Mouse (Mus musculus) midbrain, embryonic 15.5 days (tissue): Measurements from ENCODE around the gene H2afy. TPM values are rescaled to one million over a fixed set of nuclear protein-coding genes. Genes with fewer than 3 reads are reported as not detected.

ENCODE experiments used
- ATAC-seq: fragments of 200-750 bp; cut with Nextera tagmentation; replicated peaks from 2 replicates; pipeline ENCODE4 v1.8.0; 2017; ENCODE audit warnings: moderate TSS enrichment
- H3K27ac ChIP-seq: fragments of 300-500 bp; sonication (generic); 2 replicates; pipeline ENCODE4 v1.5.1; 2015; ENCODE audit warnings: mild to moderate bottlenecking, inconsistent platforms
- H3K27me3 ChIP-seq: fragments of 300-500 bp; sonication (generic); replicated peaks from 2 replicates; pipeline ENCODE4 v1.6.1; 2015; ENCODE audit warnings: inconsistent platforms
- H3K36me3 ChIP-seq: fragments of 300-500 bp; sonication (generic); replicated peaks from 2 replicates; pipeline ENCODE4 v1.6.1; 2015; ENCODE audit warnings: inconsistent platforms
- H3K4me1 ChIP-seq: fragments of 300-500 bp; sonication (generic); 2 replicates; pipeline ENCODE4 v1.6.1; 2015; ENCODE audit warnings: inconsistent platforms
- H3K4me2 ChIP-seq: fragments of 300-500 bp; sonication (generic); 2 replicates; pipeline ENCODE4 v1.6.1; 2015; ENCODE audit warnings: inconsistent platforms, mild to moderate bottlenecking, moderate library complexity
- H3K4me3 ChIP-seq: fragments of 300-500 bp; sonication (generic); 2 replicates; pipeline ENCODE4 v1.5.1; 2015; ENCODE audit warnings: mild to moderate bottlenecking, inconsistent platforms
- H3K9ac ChIP-seq: fragments of 300-500 bp; sonication (generic); 2 replicates; pipeline ENCODE4 v1.6.1; 2015; ENCODE audit warnings: mild to moderate bottlenecking, inconsistent platforms
- H3K9me3 ChIP-seq: fragments of 300-500 bp; sonication (generic); 2 replicates; pipeline ENCODE4 v1.6.1; 2016; ENCODE audit warnings: inconsistent platforms
- WGBS: fragments of 180-500 bp; shearing (Covaris S2); methylation state at CpG from one replicate; pipeline ENCODE4 v1.1.7; 2015; ENCODE audit warnings: mixed read lengths; 5-methylcytosine and 5-hydroxymethylcytosine counted together
- polyA plus RNA-seq: library from polyadenylated mRNA; unstranded; fragments of >200 nt; fragmentation: Nextera tagmentation; extraction: Ambion mirVana; gene quantifications from 2 replicates; pipeline ENCODE4 v1.2.1, GENCODE M21; 2015

The H2afy gene
- polyA plus RNA-seq, 1 experiment from 2014 or later, result 291 TPM

- Histone ChIP-seq H3K4me3 (no peak overlapping the region), H3K4me1 (peaks cover 8% of the 10 kb centered on the region), H3K36me3 (no peaks in the 10 kb centered on the region), H3K27me3 (0 out of 2 replicates have a peak, but pooled peaks cover 4% of the 10 kb centered on the region), H3K9ac (no peak overlapping the region), H3K9me3 (no peaks in the 10 kb centered on the region), H3K4me2 (no peak overlapping the region), H3K27ac (no peak overlapping the region)
- no peak for ATAC-seq
- WGBS, result 70% methylated on average over 6 of the region's 6 CpGs
Measured at GRCm38 (mm10) chr13:56163751-56164150, 27.6 kb upstream of the H2afy start.

- no peaks in the 10 kb centered on the region for H3K9me3 ChIP-seq
- no peak for ATAC-seq
- H3K36me3 ChIP-seq, result no peaks in the 10 kb centered on the region
- no peak overlapping the region for H3K4me3 ChIP-seq
- H3K27me3 ChIP-seq, result 0 out of 2 replicates have a peak, but pooled peaks cover 4% of the 10 kb centered on the region
- H3K27ac ChIP-seq, result no peak overlapping the region
- H3K4me1 ChIP-seq, result peaks cover 2% of the 10 kb centered on the region
- H3K4me2 ChIP-seq, result no peak overlapping the region
- 90% methylated on average over 6 of the region's 6 CpGs for WGBS
- no peak overlapping the region for H3K9ac ChIP-seq
Measured at GRCm38 (mm10) chr13:56162859-56163258, 26.7 kb upstream of the H2afy start.

DNA sequence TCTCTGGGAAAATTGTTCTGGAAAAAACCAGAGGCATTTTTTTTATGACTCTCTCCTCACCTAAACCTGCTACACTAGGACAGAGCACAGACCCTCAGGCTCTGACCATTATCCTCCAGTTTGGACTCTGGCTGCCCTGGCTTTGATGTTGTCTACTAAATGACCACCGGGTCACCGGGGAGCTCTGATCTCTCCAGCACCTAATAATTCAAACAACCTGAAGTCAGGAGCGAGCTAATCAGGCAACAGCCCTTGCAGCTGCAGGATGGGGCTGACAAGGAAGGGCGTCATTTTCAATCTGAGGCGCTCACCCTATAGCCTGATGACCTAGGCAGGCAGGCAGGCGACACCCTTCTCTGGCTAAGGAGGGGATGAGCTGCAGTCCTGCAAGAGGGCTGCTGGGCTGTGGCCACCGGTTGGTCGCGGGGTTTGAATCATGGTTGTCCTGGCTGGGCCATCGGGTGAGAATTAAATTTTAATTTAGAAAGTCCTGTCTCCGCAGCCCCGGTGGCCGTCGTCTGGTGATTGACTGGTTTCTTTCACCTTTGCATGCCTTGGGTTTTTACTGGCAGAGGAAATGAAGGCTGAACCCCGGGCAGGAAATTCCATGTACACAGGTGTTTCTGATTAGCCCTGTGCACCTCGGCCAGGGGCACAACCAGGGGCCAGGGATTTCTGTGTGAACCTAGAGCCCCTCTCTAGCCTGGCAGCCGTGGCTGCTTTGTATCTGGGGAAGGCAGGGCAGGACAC is 23.6 kb upstream of the H2afy start:
- H3K4me3 ChIP-seq, result no peak overlapping the region
- H3K4me1 ChIP-seq, result no peaks in the 10 kb centered on the region
- H3K27me3 ChIP-seq, result no peaks in the 10 kb centered on the region
- H3K9me3 ChIP-seq, result no peaks in the 10 kb centered on the region
- ATAC-seq, result no peak
- H3K36me3 ChIP-seq, result no peaks in the 10 kb centered on the region
- H3K9ac ChIP-seq, result no peak overlapping the region
- H3K27ac ChIP-seq, result no peak overlapping the region
- WGBS, result 62% methylated on average over 17 of the region's 17 CpGs
- no peak overlapping the region for H3K4me2 ChIP-seq

DNA sequence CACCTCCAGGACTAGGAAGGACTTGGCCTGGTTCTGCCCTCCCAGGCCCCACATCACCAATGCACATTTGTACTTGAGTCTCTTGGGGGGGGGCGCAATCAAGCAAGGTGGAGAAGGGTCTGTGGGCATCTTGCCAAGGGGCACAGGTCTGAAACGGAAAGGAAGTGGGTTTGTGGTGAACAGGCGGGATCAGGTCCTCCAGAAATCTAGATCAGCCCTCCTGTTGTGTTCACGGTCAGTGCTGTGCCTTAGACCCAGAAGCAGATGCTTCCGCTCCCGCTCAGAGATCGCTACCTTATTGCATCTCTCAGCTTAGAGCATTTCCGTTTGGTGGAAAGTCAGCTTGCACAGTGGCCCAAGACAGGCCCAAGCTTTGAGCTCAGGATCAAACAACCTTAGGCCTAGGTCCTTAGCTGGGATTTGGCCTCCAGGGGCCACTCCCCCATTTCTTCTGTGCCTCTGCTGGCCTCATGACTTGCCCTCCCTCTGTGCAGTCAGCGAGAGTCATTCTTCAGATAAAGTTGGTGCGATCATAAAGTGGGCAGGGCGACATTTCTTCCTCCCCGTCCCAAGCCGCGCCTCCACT is 22.9 kb upstream of the H2afy start:
- H3K9me3 ChIP-seq, result no peaks in the 10 kb centered on the region
- WGBS, result 78% methylated on average over 14 of the region's 14 CpGs
- H3K27ac ChIP-seq, result no peak overlapping the region
- H3K27me3 ChIP-seq, result no peaks in the 10 kb centered on the region
- no peaks in the 10 kb centered on the region for H3K36me3 ChIP-seq
- no peak for ATAC-seq
- H3K9ac ChIP-seq, result no peak overlapping the region
- no peak overlapping the region for H3K4me2 ChIP-seq
- H3K4me1 ChIP-seq, result no peaks in the 10 kb centered on the region
- H3K4me3 ChIP-seq, result no peak overlapping the region

- H3K36me3 ChIP-seq, result no peaks in the 10 kb centered on the region
- H3K4me1 ChIP-seq, result no peaks in the 10 kb centered on the region
- no peak overlapping the region for H3K9ac ChIP-seq
- 69% methylated on average over 7 of the region's 7 CpGs for WGBS
- ATAC-seq, result no peak
- H3K27ac ChIP-seq, result no peak overlapping the region
- H3K9me3 ChIP-seq, result no peaks in the 10 kb centered on the region
- H3K27me3 ChIP-seq, result no peaks in the 10 kb centered on the region
- no peak overlapping the region for H3K4me3 ChIP-seq
- no peak overlapping the region for H3K4me2 ChIP-seq
Measured at GRCm38 (mm10) chr13:56155671-56156070, 19.5 kb upstream of the H2afy start.

- H3K4me2 ChIP-seq, result no peak overlapping the region
- ATAC-seq, result no peak
- WGBS, result 82% methylated on average over 5 of the region's 5 CpGs
- H3K36me3 ChIP-seq, result no peaks in the 10 kb centered on the region
- H3K27ac ChIP-seq, result no peak overlapping the region
- H3K9me3 ChIP-seq, result no peaks in the 10 kb centered on the region
- no peak overlapping the region for H3K4me3 ChIP-seq
- no peaks in the 10 kb centered on the region for H3K4me1 ChIP-seq
- H3K27me3 ChIP-seq, result no peaks in the 10 kb centered on the region
- H3K9ac ChIP-seq, result no peak overlapping the region
Measured at GRCm38 (mm10) chr13:56155048-56155447, 18.9 kb upstream of the H2afy start.

- Histone ChIP-seq H3K36me3 (no peaks in the 10 kb centered on the region), H3K4me1 (no peaks in the 10 kb centered on the region), H3K4me2 (no peak overlapping the region), H3K4me3 (no peak overlapping the region), H3K27me3 (no peaks in the 10 kb centered on the region), H3K9me3 (no peaks in the 10 kb centered on the region), H3K27ac (no peak overlapping the region), H3K9ac (no peak overlapping the region)
- ATAC-seq, result no peak
- 68% methylated on average over 7 of the region's 7 CpGs for WGBS
Measured at GRCm38 (mm10) chr13:56152773-56153460, 16.8 kb upstream of the H2afy start.

- Histone ChIP-seq H3K4me2 (no peak overlapping the region), H3K9ac (no peak overlapping the region), H3K27me3 (no peaks in the 10 kb centered on the region), H3K36me3 (no peaks in the 10 kb centered on the region), H3K9me3 (no peaks in the 10 kb centered on the region), H3K4me1 (no peaks in the 10 kb centered on the region), H3K27ac (no peak overlapping the region), H3K4me3 (no peak overlapping the region)
- 52% methylated on average over 22 of the region's 22 CpGs for WGBS
- ATAC-seq, result no peak
Measured at GRCm38 (mm10) chr13:56151404-56152226, 15.5 kb upstream of the H2afy start.

DNA sequence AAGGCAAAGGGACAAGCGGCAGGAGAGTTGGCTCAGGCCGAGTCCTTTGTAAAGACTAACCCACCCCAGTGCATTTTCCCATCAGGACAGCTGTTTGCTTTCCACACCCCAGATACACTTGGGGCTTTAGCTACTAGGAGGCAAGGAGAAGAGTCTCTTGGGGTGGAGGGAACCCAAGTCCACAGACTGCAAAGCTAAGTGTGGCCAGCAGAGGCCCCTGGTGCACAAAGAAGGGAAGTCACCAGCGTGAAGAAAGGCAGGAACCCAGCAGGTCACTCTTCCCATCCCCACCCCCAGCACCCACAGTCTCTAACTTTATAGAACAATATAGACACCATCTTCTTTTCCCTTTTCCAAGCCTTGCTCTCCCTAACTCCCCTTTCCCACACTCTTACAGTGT is 9.4 kb upstream of the H2afy start:
- ATAC-seq, result no peak
- H3K27ac ChIP-seq, result no peak overlapping the region
- H3K4me3 ChIP-seq, result no peak overlapping the region
- no peaks in the 10 kb centered on the region for H3K4me1 ChIP-seq
- no peaks in the 10 kb centered on the region for H3K36me3 ChIP-seq
- no peak overlapping the region for H3K4me2 ChIP-seq
- no peak overlapping the region for H3K9ac ChIP-seq
- 38% methylated on average over 3 of the region's 3 CpGs for WGBS
- no peaks in the 10 kb centered on the region for H3K27me3 ChIP-seq
- no peaks in the 10 kb centered on the region for H3K9me3 ChIP-seq

GRCm38 (mm10) chr13:56144021-56144420 is 7.9 kb upstream of the H2afy start:
- Histone ChIP-seq H3K4me3 (no peak overlapping the region), H3K9me3 (no peaks in the 10 kb centered on the region), H3K36me3 (no peaks in the 10 kb centered on the region), H3K27ac (no peak overlapping the region), H3K4me1 (no peaks in the 10 kb centered on the region), H3K4me2 (no peak overlapping the region), H3K9ac (no peak overlapping the region), H3K27me3 (no peaks in the 10 kb centered on the region)
- no peak for ATAC-seq
- WGBS, result 60% methylated on average over 2 of the region's 2 CpGs

GRCm38 (mm10) chr13:56143151-56143513 is 7.0 kb upstream of the H2afy start:
- no peaks in the 10 kb centered on the region for H3K4me1 ChIP-seq
- H3K9me3 ChIP-seq, result no peaks in the 10 kb centered on the region
- no peak overlapping the region for H3K4me3 ChIP-seq
- H3K27me3 ChIP-seq, result no peaks in the 10 kb centered on the region
- 13% methylated on average over 7 of the region's 7 CpGs for WGBS
- H3K4me2 ChIP-seq, result no peak overlapping the region
- H3K36me3 ChIP-seq, result no peaks in the 10 kb centered on the region
- no peak overlapping the region for H3K9ac ChIP-seq
- ATAC-seq, result no peak
- H3K27ac ChIP-seq, result no peak overlapping the region
